Mouse (Mus musculus) spleen, postnatal 10 days (tissue): ENCODE data around the gene Mindy3.

Experiments used
- DNase-seq, 2 experiments: peaks; one replicate each; pipeline ENCODE4 v3.0.0; 2021 to 2022; ENCODE audit warnings: low spot score in 2 of 2

Mindy3 gene

DNA sequence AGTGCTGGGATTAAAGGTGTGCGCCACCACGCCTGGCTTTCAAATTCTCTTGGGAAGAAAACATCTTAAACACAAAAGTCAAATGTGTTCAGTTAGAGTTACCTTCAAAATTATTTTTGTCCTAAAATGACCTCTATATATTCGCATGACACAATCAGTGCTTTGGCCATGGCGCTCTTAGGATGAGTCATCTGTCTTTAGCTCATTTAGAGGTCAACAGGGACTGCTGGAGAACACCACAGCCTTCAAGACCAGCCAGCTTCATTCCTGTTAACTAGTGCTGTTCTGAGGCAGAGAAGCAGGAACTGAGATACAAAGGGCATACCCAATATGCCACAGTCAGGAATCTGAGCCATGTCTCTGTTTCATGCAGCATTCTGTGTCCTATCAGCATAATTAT is 47.9 kb downstream of the Mindy3 start:
- no peak for DNase-seq

GRCm38 (mm10) chr2:12368451-12368850 is 50.8 kb downstream of the Mindy3 start:
- no peak for DNase-seq

GRCm38 (mm10) chr2:12368016-12368415 is 51.3 kb downstream of the Mindy3 start:
- no peak for DNase-seq

GRCm38 (mm10) chr2:12361310-12361709 is 58.0 kb downstream of the Mindy3 start:
- DNase-seq, result no peak

- no peak for DNase-seq
Measured at GRCm38 (mm10) chr2:12354837-12355236, 64.4 kb downstream of the Mindy3 start.

DNA sequence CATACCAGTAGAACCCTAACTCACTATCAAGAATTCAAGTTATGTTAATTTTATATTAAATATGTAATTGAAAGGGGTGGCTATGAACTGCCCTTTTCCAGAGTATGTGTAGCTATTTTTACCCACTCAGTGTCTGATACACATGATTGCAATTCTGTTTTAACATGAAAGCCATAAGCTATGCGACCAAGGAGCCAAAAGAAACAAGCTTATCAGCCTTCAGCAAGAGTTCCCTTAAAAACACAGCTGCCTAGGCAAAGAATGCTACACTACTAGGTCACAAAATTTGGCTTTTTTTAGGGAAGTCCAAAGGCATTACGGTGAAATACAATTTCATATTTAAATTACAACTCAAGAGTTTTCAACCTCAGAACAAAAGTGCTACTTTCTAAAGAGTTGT is 70.4 kb downstream of the Mindy3 start:
- DNase-seq, result no peak

GRCm38 (mm10) chr2:12331962-12332361 is 87.3 kb downstream of the Mindy3 start:
- no peak for DNase-seq

- no peak for DNase-seq
Measured at GRCm38 (mm10) chr2:12329620-12330019, 89.7 kb downstream of the Mindy3 start.

GRCm38 (mm10) chr2:12329068-12329407 is 90.2 kb downstream of the Mindy3 start:
- DNase-seq, result no peak

DNA sequence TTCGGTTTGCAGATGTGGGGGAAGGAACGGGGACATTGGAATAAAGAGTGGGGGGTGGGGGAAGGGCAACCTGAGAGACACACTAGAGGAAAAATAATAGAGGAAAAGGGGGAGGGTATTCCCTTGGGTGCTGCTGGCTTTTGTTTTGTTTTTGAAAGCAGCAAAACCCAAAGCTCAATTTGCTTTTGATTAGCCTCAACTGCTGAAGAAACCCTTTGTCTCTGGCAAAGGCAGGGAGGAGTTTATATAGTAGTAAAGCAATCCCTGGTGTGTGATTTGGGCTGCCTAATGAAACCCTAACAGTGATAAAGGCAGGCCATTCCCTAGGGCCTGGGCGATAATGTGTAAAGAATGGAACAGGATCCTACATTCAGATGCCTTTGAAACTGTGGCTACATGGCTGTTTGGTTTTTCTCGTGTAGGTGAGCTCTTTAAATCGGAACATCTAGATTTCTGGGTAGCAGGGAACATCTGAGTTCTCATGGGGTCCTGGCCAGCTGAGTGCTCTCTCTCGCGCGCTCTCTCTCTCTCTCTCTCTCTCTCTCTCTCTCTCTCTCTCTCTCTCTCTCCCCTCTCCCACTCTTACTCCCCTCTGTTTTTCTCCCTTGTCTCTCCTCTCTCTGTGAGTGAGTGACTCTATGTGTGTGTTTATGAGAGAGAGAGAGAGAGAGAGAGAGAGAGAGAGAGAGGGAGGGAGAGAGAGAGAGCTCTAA is 90.8 kb downstream of the Mindy3 start:
- DNase-seq, result no peak

- no peak for DNase-seq
Measured at GRCm38 (mm10) chr2:12327691-12328354, 91.4 kb downstream of the Mindy3 start.

DNA sequence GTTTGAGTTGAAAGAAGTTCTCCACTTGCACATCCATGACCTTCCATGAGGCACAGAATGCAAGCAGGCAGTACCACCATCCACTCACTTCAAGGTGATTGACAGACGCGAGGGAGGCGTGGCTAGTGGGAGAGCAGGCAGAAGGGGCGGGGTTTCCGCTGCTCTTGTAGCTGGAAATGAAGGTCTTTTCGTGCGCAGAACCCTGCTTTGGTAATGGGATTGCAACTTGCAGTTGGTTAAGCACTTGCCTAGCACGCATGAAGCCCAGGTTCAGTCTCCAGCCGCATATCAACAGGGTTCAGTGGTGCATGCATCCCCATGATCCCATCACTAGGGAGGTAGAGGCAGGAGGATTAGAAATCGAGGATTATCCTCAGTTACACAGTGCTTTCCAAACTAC is 92.1 kb downstream of the Mindy3 start:
- DNase-seq, result peak in 1 of 2 experiments; percentile 75

DNA sequence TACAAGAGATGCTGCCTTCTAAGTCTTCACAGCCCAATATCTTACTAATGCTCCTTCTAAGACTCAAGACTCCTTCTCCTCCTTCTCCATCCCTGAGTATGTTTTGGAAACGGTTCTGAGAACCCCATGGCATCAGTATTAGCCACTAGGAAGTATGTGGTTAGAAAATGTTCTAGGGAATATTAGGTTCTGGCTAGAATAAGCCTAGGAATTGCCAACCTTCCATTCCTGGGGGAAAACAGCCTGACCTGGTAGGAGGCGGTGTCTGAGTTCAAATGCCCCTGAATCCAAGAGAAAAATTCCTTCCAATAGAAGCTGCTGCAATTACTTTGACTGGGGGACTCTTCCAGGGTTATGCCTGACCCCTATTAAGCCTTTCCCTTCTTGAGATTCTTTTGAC is 93.4 kb downstream of the Mindy3 start:
- no peak for DNase-seq

- no peak for DNase-seq
Measured at GRCm38 (mm10) chr2:12325417-12325816, 93.9 kb downstream of the Mindy3 start.

DNA sequence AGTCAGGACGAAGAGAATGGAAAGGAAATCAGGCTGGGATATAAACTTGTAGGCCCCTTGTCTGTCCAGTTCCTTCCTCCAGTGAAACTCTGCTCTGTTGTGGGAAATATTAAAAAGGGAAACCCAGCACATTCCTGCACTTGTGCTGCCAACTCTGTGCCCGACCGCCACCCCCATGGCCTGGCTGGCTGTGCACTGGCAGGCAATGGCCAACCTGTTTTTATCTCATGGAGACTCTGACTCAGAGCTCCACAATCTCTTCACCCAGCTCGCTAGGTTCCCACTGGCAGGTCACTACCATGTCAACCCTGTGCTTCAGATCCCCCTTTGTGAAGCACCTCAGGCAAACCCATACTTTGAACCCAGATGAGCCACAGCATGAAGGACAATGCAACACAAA is 98.4 kb downstream of the Mindy3 start:
- no peak for DNase-seq

DNA sequence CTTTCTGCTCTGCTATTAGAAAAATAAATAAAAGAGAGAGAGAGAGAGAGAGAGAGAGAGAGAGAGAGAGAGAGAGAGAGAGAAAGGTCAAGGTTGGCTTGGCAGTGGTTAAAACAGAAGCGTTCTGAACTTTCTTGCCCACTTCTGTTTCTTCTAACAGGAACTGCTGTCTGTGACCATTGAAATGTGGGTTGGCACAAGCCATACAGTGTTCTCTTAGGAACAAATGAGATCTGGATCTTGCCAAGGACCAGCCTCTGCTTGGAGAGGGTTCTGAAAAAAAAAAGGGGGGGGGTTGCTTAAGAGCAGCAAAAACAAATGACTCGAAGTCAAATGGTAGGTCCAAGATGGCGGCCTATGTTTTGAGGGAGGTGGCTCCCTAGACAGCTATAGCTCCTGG is 100.6 kb downstream of the Mindy3 start:
- no peak for DNase-seq

GRCm38 (mm10) chr2:12318036-12318435 is 101.2 kb downstream of the Mindy3 start:
- DNase-seq, result no peak

DNA sequence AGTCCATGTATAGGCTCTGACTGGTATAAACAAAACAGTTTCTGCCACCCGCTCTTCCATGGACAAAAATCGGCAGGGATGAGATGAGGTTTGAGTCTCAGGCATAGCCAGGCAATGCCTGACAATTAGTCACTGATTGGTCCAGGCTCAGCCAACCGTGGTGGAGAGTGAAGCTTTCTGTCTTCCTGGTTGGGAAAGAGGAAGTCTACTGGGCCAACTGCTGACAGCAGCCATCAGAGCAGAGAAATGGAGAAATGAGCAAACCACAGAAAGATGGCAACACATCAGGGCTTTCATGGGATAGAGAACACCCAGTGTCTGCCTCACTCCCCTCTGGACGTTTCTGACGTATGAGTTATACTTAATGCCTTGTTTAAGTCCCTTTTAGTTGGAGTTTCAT is 101.9 kb downstream of the Mindy3 start:
- DNase-seq, result peak in 1 of 2 experiments; percentile 58

- DNase-seq, result no peak
Measured at GRCm38 (mm10) chr2:12316361-12316760, 102.9 kb downstream of the Mindy3 start.

DNA sequence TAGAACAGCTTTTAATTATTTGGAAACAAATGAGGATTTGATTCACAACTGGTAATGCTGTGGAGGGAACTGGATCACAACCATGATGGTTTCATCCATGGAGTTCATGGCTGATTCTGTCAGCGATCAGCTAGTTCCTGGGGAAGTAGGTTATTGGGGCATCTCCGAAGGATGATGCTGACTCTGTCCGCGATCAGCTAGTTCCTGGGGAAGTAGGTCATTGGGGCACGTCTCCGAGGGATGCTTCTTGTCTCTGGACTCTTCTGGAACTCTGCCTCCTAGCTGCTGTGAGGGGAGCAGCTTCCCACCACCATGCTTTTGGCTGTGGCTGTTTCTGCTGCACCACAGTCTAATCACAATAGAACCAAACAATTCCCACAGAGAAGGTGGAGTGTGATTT is 105.2 kb downstream of the Mindy3 start:
- DNase-seq, result no peak

GRCm38 (mm10) chr2:12308466-12308865 is 110.8 kb downstream of the Mindy3 start:
- DNase-seq, result no peak

- DNase-seq, result no peak
Measured at GRCm38 (mm10) chr2:12307311-12307710, 112.0 kb downstream of the Mindy3 start.

- no peak for DNase-seq
Measured at GRCm38 (mm10) chr2:12305064-12305650, 114.1 kb downstream of the Mindy3 start.
